Mouse (Mus musculus) right cerebral cortex, postnatal 10 days (tissue): Measurements from ENCODE around the gene Ccl5.
A peak's percentile ranks its signal among the peaks of the same experiment; 100 is the strongest.
"Not testable (repeated sequence)": the region's sequence is repeated elsewhere in the genome, so short reads cannot be mapped to it uniquely, and the experiment has no call there.

ENCODE experiments used
- DNase-seq, 2 experiments: peaks; one replicate each; pipeline ENCODE4 v3.0.0; 2021; ENCODE audit warnings: low spot score in 2 of 2

Gene Ccl5

DNA sequence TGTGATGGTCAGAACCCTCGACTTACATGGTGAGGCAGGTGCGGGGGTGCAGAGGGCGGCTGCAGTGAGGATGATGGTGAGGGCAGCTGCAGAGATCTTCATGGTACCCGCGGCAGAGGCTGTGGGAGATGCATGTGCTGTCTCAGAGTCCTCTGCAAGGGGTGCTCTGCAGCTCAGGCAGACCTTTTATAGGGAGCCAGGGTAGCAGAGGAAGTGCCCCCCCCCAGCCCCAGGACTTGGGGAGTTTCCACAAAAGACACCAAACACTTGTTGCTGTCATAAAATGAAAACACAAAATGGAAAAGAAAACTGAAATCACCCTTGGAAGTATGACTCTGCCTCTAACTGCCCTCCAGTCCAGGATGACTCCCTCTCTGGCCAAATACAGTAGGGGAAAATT, at the start of gene Ccl5:
Gene Ccl5, minus strand, starts transcription at position 159 of the 400 bp plus-strand sequence.
- no peak for DNase-seq

DNA sequence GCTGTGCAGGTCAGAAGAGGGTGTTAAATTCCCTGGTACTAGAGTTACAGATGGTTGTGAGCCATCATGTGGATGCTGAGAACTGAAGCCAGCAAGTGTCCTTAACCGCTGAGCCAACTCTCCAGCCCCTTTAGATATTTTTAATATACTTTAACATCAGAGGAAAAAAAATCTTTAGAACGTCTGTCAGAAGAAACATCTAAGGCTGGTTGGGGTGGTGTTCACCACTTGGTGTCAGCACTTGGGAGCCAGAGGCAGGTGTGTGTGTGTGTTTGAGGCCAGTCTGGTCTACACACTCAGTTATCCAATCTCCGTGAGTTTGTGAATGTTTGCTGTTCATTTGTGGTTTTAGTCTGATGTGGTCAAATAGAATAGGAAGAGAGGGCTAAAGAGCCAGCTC, 48.7 kb upstream of the Ccl5 start:
- DNase-seq = no peak

DNA sequence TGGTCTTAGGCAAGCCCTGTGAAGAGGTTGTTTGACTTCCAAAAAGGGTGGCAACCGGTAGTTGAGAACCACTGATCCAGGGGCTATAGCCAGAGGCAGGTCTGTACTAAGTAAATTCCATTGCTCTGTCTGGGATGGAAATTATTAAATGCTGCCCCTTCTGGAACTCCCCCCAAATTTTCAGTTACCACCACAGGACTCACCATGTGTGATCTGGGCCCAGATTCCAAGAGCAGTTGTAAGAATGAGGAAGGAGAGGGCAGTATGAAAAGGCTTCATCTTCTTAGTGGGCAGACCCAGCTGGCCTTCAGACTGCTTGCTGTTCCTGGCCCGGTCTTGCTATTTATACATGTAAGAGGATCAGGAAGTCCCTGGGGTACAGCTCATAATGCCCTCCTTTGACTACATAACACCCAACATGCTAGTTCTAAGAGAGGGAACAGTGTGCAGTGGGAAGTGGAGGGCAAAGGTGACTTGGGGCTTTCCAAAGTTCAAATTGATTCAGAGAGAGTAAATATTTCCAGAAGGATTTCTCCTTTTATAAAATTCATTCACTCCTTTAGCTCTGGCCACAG, 48.0 kb upstream of the Ccl5 start, which contains the start of gene Ccl9:
Gene Ccl9, minus strand, starts transcription at position 451 of the 575 bp plus-strand sequence.
- no peak for DNase-seq

DNA sequence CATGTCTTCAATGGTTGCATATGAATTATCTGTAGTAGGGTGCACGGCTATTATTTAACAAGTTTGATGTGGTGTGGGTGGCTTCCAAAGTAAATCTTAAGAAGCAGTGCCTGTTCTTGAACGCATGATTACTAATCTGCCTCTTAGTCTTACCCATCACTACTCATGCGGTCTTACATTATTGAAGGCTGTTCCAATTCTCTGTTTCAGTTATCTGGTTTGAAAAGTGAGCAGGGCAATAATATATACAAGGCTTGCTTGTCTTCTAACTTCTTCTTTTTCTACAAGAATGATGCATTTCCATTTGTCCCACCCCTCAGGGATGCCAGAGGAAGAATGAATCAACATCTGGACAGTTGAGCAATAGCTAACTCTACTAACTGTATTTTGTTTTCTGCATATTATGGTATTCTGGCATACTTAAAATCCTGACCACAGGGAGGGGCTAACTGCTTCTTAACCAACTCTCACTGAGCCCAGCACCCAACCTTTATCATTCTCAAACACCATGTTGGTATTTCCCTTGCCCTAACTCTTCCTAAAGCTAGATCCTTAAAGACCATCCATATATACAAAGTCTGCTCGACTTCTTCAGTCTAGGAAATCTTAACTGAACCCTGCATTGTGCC, 46.7 kb upstream of the Ccl5 start:
- no peak for DNase-seq

DNA sequence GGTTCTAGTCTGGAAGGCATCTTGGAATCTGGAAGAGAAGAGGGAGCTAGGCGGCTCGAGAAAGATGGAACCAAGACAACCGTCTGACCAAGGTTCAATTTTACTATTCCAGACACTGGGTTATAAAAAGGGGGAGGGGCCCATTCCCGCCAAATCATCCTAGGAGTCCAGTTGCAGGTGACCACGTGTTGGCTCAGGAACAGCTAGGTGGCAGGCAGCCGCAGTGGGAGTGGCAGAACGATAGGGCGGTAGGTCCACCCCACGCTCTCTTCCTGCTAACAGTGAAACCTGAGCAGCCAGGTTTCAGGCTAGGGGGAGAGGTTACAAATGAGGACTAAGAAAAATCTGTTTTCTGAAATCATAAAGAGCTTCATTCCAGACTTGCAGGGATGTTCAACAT, 42.5 kb upstream of the Ccl5 start:
- DNase-seq = no peak

DNA sequence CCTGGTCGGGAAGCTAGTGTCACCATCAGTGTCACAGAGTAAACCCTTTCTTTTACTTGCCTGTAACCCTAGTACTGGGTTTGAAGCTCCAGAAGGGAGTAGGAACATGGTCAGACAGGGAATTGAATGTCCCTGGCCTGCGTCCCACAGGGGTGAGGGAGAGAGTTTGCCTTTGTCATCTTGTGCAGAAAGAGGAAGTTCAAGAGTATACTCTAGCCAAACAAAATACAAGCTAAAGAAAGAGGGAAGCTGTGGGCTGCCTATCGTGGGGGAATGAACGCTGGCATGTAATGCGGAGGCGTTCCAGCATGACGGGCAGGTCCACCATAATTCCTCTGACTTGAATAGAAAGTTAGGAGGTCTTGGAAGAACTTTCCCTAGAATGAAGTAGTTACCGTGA, 41.9 kb upstream of the Ccl5 start:
- DNase-seq = peak in 1 of 2 experiments; percentile 31

DNA sequence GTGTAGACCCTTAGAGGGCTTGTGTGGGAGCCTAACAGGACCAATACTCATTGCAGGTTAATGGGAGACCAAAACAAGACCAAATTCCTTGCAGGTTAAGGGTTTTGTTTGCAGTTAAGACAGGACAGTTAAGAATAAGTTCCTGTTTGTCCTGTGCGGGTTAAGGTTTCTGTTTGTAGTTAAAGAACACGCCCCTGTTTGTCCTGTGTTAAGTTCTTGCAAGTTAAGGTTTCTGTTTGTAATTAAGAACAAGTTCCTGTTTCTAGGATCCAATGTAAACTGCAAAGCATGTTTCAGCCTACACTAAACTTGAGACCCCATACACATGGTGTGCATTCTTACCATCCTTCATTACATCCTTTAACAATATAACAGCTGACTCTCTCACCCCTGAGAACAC, 39.9 kb upstream of the Ccl5 start:
- no peak for DNase-seq

DNA sequence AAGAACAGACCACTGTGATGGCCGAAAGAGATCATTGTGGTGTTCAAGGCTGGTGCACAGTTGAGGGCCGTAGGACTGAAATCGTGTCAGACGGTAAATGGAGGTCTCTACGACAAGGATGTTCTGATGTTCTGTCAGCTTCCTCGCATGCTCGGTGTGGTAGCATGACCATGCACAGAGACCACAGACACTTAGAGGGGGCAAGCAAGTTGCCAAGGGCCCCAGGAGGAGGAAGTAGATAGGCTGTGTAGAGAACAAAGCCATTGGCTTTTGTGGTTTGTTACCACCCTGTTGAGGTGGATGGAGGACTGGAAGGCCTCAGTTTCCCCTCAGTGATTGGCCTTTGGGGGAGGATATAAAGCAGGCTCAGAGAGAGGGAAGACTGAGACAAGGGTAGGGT, 38.9 kb upstream of the Ccl5 start:
- no peak for DNase-seq

DNA sequence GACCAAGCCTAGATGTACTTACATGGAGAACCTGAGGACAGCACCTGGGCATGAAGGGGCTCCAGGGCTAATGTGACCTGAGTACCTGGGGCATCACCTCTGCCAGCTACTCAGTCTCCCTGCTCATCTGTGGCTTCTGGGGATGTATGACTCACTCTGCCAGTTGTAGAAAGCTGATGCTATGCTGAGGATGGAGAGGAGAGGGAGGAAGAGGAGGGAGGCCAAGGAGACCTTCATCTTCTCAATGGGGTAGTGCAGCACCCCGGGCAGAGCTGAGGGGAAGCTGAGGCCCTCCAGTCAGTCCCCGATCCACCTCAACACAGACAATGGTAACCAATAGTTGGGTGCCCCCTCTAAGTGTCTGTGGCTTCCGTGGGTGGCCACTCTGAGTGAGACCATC, 38.5 kb upstream of the Ccl5 start:
- DNase-seq = no peak

DNA sequence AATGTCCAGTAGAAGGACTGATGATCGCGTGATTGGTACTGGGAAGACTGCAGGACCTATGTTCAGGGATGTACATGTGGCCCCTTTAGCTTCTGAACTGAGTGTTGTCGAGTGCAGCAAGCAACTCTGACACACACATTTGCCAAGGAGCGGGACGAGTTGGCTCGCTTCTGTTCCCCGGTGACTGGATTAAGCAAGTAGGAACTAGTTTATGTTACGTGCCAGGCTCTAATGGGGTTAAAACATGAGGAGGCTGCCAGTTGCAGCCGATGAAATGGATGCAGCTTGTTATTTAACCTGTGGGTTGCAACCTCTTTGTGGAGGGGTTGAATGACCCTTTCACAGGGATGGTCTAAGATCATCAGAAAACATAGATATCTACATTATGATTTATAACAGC, 37.7 kb upstream of the Ccl5 start:
- no peak for DNase-seq

DNA sequence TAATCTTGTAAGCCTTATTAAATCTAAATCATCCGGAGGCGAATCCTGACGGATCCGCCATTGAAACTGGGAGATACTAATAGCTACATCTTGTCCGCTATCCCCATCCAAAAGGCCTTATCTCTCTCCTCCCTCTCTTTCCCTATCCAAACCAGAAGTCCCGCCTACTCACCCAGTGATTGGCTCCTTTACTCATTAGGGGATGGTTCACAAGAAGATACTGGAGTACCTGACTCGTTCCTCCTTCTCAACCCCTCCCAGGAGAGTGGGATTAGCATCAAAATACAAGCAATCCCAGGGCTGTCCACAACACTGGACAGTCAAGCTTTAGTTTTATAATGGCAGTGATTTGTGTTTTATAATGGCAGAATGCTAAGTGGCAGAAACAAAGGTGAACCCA, 37.0 kb upstream of the Ccl5 start:
- DNase-seq = no peak

DNA sequence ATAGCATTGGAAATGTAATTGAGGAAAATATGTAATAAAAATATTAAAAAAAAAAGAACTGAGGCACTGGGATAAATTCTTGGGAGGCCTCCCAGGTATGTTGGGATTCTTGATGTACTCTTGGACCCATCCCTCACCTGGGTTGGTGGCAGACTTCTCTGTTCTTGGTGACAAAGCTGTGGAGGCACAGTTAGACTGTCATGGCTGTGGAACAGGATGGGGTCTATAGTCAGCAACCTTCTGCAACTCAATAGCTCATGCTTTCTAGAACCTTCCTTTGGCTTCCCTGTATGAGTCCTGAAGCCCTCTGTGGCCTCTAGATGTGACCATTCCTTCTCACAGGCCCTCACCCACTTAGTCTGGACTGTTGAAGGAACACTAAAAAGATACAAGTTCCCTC, 36.3 kb upstream of the Ccl5 start:
- no peak for DNase-seq

DNA sequence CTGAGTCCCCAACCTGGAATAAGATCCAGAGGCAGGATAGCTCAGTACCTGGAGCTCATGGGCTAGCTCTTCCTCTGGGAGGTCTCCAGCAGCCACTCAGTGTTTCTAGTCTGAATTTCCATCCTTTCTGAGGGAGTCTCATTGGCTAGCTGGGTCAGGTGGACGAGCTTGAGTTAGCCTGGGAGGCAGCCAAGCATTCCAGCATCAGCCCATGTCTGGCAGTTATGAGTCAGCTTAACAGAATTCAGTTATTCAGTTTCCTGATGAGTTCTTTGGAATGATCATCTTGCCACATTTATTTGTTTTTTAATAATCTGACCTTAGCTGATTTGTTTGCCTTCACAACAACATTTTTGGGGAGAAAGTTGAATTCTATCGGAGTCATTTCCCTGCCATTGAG, 33.4 kb upstream of the Ccl5 start:
- DNase-seq = peak; percentile 36 to 39

DNA sequence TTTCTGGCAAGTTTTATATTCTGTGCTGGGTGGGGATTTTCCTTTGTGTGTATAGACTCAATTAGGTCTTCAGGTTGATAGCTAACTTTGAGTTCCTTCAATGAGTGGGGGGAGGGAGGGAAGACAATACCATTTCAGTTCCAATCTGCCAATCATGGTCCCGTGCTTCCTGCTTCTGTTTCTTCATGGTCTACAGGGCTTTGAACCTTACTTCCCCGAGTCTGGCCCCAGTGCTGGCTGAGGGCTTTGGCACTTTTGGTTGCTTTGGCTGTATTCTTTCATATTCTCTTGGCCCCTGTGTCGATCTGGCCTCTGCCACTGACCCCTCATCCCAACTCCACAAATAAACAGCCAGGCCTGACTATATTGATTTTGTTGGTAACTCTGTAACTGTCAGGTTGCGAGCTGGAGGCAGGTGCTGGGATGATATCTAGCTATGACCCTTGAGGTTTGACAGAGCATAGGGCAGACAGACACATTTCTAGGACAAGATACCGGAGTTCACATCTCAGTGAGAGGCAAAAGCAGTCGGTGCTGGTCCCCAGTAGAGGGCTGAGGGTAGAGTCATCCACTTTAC, 32.1 kb upstream of the Ccl5 start:
- no peak for DNase-seq

DNA sequence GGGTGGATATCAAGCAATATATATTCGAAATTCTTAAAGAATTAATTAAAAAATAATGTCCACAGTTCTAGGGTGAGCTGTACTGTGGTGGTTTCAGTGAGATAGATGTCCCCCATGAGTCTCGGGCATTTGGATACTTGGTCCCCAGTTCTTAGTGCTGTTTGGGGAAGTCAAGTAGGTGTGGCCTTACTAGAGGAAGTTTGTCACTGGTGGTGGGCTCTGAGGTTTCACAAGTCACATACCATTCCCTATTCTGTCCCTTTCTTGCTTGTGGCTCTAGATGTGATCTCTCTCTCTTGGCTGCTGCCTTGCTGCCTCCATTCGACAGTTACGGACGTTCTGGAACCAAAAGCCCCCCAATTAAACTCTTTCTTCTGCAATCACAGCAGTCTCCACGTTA, 30.1 kb upstream of the Ccl5 start:
- no peak for DNase-seq

DNA sequence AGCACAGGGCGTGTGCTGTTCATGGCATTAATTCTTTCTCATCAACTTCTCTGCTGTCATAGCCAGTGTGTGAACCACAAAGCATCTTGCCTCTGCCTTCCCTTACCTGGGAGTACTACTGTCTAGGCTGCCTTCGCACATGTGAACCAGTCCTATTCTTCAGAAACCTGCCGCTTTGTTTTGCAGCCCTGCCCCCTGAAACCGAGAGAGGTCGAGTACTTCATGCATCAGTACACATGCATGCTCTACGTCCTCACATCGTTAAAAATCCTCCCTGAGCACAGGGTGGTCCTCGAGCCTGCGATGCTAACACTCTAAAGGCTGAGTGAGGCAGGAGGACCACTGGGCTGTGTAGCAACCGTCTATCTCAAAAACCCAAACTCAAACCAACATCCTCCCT, 26.8 kb upstream of the Ccl5 start:
- no peak for DNase-seq

DNA sequence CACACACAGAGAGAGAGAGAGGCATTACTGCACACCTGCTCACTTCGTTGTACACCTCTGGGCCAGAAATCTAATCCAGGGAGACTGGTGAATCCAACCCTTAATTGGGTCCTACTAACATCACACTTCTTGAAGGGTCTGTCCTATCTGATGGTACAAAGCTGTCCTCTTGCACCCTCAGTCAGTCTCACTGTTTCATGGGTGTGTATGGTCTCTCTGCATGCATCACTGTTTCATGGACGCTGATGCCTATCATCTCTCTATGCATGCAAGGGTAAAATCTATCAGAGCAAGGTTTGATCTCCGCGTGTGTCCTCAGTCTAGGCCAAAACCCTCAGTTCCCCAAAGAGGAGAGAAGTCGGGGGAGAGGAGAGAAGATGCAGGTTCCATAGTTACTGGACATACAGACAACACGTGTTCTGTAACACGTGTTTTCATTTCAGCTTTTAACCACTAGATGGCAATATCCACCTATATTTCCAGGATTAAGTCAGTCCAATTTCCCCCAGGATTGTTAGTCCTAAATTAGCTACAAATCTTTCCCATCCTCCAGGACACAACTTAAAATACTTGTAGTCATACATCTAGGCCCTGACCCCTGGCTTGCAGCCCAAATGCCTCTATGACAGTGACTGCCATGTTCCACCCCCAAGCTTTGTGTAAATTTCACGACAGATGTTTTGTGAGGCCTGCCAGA, 25.9 kb upstream of the Ccl5 start:
- peak; percentile 35 to 64 for DNase-seq

DNA sequence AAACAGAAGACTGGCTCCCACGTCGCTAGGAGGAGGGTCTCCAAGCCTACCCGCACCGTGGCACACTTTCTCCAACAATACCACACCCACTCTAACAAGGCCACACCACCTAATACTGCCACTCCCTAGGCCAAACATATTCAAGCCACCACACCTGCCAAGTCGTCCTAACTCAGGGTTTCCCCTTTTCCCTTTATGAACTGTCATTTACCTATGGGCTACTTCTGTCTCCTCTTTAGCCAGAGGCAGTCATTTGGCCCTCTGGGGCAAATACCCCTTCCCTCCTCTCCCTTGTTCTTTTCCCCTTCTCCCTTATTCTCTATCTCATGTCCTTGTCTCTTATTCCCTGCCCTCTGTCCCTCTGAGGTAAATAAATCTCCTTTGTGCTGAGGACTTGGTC, 21.4 kb upstream of the Ccl5 start:
- no peak for DNase-seq

DNA sequence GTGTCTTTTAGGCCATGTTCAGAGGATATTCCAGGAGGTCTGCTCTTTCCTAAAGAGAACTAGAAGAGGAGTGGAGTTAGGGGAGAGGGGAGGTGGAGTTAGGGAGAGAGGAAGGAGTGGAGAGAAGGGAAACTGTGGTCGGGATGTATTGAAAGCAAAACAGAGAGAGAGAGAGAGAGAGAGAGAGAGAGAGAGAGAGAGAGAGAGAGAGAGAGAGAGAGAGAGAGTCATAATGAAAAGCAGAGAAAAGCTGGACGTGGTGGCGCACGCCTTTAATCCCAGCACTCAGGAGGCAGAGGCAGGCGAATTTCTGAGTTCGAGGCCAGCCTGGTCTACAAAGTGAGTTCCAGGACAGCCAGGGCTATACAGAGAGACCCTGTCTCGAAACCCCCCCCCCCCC, 20.7 kb upstream of the Ccl5 start:
- not testable (repeated sequence) for DNase-seq

DNA sequence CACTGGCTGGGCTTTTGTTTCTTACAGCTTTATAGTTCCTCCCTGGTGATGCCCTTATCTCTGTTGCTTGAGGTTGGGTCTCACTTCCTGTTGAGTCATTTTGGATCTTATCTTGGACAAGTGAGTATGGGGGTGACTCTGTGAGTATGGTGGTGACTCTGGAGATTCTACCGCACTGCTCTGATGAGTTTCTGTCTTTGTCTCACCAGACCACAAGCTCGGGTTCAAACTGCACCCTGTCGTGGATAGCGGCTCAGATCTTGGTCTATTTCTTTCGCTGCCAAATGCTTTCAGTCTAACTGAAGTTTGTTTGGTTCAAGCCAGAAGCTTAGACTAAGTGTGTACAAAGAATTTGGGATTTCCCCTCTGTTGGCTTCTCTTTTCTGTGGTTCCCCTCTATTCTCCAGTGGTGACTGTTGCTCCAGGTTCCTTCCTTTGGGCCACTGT, 19.9 kb upstream of the Ccl5 start:
- no peak for DNase-seq

DNA sequence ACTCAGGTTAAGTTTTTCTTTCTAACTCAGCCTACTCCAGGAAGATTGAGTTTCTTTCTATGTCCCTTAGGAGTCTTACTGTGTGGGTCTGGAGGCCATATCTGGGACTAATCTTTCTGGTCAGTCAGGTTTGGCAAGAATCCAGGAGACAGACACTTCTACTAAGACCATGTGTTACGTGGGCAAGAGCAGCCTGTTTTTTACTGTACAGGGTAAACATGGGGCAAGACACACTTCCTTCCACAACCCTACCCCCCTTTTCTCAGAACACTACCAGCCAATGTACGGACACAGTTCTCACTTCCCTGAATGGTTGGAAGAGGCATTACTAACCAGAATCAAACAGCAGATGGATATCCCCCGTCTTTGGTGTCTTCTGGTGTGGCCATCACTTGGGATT, 13.9 kb upstream of the Ccl5 start:
- no peak for DNase-seq

DNA sequence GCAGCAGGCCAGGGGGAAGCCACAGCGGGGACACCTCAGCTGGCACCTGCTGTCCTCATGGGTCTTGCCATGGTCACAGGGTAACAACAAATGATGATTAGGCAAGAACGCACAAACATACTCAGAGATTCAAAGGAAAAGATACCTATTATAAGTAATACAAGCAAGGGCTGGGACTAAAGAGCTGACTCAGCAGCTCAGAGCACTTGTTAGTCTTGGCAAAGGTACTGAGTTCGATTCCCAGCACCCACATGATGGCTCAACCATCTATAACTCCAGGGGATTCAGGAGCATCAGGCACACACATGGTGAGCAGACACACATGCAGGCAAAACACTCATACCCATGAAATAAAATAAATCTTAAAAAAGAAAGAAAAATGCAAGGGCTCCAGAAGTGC, 11.1 kb upstream of the Ccl5 start:
- no peak for DNase-seq

DNA sequence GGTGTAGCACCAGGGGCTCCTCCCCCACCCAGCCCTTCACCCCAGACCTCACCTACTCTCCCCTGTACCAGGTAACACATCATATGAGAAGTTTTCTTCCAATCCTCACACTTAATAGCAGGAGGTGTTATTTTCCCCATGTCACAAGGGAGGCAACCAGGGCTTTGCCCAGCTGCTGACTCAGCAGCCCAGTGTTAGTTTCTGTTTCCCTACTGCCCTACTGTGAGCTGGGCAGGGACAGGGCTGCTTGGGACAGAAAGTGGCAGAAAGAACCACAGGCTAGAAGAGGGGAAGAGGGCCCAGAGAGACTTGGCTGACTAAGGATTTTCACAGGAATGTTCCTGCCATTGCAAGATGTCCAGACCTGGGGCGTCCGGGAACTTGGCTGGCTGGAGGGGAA, 10.6 kb upstream of the Ccl5 start:
- DNase-seq = no peak
